Mouse (Mus musculus): Measurements from ENCODE around the gene Mettl26. TPM values are rescaled to one million over a fixed set of nuclear protein-coding genes. Genes with fewer than 3 reads are reported as not detected.

Gene Mettl26
- polyA plus RNA-seq, 1 experiment from 2014 or later: 45.7 TPM

DNA sequence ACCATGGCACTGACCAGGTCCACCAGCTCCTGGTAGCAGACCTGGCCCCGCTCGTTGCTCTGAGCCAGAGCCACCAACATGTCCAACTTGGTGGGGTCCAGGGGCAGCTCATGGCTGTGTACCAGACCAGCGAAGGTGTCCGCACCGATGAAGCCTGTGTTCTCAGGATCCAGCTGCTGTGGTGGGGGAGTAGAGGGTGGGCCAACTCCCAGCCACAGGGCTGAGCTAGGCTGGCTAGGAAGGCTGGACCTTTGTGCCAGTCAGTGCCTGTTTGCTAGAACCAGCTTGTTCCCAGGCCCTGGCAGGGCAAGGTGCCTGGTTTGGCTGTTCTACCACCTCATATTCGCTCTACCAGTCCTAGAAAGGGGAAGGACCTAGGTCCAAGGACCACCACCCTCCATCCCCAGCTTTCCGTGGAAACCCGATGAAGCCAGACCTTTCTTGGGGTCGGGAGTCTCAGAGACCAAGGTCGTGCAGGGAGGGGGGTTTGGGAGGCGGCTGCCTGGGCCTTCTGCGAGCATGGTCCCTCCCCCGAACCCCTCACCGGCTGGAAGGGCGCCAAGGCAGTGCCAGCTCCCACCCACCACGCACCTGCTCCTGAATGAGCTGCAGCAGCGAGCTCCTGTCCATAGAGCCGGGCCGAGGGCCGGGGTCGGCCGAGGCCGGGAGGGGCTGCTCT lies 38.3 kb upstream of the Mettl26 start:
- peak overlapping the region; percentile 34 for H3K4me3 ChIP-seq (ENCODE audit: low read depth, low read length)
- ATAC-seq (ENCODE audit: insufficient read depth) (no peak), DNase-seq (no peak)
- 19% methylated on average over 23 of the region's 23 CpGs for WGBS
- no peak for TF ChIP-seq CTCF (IDR thresholded peaks at IDR 0.05; ENCODE audit: low read depth)
- peak overlapping the region; percentile 30; the same call in 1 of the 2 replicates for H3K27ac ChIP-seq (ENCODE audit: low read depth)
- H3K9ac ChIP-seq: peak overlapping the region; percentile 53
- peaks cover 55% of the 10 kb centered on the region for H3K36me3 ChIP-seq (ENCODE audit: insufficient read depth)
- peaks cover 31% of the 10 kb centered on the region for H3K4me1 ChIP-seq (ENCODE audit: insufficient read depth)
- no peaks in the 10 kb centered on the region for H3K27me3 ChIP-seq (ENCODE audit: insufficient read depth, low read length)
- H3K9me3 ChIP-seq (ENCODE audit: low read depth, low read length): no peaks in the 10 kb centered on the region
- peak overlapping the region; percentile 74 for H3K4me2 ChIP-seq

DNA sequence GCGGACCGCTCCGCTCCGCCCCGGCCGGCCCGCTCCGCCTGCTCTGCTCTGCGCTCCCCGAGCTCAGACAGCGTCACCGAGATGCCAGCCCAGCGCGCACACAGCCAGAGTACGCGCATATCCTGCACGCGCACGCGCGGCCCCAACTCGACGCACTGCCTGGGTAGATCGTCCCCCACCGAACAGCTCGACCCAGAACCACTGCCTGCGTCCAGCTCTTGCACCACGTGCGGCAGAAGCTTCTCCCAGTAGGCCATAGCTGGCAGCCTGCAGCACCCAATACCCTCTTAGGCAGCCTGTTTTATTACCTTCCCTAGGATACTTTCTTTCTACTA lies 37.8 kb upstream of the Mettl26 start, which contains the start of gene Rhbdl1:
TSS of gene Rhbdl1 (minus strand) at position 220 of the 335 bp plus-strand sequence.
- Histone ChIP-seq H3K27ac (ENCODE audit: low read depth) (peak within 1 kb of the TSS; percentile 30; the same call in 1 of the 2 replicates), H3K9me3 (ENCODE audit: low read depth, low read length) (no peaks in the 10 kb centered on the region), H3K4me3 (ENCODE audit: low read depth, low read length) (peak within 1 kb of the TSS; percentile 34), H3K4me1 (ENCODE audit: insufficient read depth) (peaks cover 26% of the 10 kb centered on the region), H3K4me2 (peak within 1 kb of the TSS; percentile 74), H3K9ac (peak within 1 kb of the TSS; percentile 53), H3K36me3 (ENCODE audit: insufficient read depth) (peaks cover 55% of the 10 kb centered on the region), H3K27me3 (ENCODE audit: insufficient read depth, low read length) (no peaks in the 10 kb centered on the region)
- DNase-seq: peak; percentile 83
- peak; percentile 13; the same call in 1 of the 2 replicates for ATAC-seq (ENCODE audit: insufficient read depth)
- no peak for TF ChIP-seq CTCF (IDR thresholded peaks at IDR 0.05; ENCODE audit: low read depth)
- 2% methylated on average over 29 of the region's 29 CpGs for WGBS

DNA sequence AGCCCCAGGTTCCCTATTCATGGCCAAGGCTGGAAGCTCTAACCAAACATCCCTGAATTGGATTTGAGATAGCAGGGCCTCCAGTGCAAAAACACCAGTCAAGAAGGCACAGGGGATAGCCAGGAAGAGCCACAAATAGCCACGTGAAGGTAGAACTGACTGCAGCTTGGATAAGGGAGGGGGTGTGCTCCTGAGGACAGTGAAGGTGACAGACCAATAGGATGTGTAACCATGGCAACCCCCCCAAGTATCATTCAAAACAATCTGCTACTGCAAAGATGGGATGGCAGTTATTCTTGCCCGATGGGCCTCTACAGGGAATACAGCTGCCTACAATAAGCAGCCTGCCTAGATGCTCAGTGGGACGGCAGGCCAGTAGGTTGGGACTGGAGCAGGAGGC lies 37.3 kb upstream of the Mettl26 start:
- ATAC-seq (ENCODE audit: insufficient read depth) (no peak), DNase-seq (peak; percentile 14)
- no peak for TF ChIP-seq CTCF (IDR thresholded peaks at IDR 0.05; ENCODE audit: low read depth)
- peak overlapping the region; percentile 74 for H3K4me2 ChIP-seq
- peaks cover 59% of the 10 kb centered on the region for H3K36me3 ChIP-seq (ENCODE audit: insufficient read depth)
- no peak overlapping the region for H3K9ac ChIP-seq
- no peak overlapping the region for H3K4me3 ChIP-seq (ENCODE audit: low read depth, low read length)
- peaks cover 26% of the 10 kb centered on the region for H3K4me1 ChIP-seq (ENCODE audit: insufficient read depth)
- H3K9me3 ChIP-seq (ENCODE audit: low read depth, low read length): no peaks in the 10 kb centered on the region
- no peaks in the 10 kb centered on the region for H3K27me3 ChIP-seq (ENCODE audit: insufficient read depth, low read length)
- H3K27ac ChIP-seq (ENCODE audit: low read depth): no peak overlapping the region
- 51% methylated on average over 3 of the region's 3 CpGs for WGBS

DNA sequence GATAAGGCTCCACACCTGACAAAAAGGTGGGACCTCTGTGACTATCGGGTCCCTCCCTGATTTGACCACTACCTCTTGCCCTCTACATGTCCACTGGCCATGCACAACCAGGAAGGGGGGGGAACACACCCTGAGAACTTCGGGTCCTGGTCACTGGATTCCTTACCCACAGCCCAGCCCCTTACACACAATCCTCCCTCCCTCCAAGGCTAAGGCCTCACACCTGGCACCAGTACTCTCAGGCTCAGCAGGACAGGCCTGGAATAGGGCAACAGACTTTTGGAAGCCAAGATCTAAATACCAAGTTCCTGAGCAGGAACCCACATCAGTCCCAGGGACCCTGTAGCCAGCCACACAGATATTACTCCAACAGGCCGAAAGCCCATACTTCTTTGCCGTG lies 36.0 kb upstream of the Mettl26 start:
- H3K4me2 ChIP-seq: no peak overlapping the region
- no peak overlapping the region for H3K9ac ChIP-seq
- DNase-seq (no peak), ATAC-seq (ENCODE audit: insufficient read depth) (no peak)
- no peak overlapping the region for H3K4me3 ChIP-seq (ENCODE audit: low read depth, low read length)
- H3K36me3 ChIP-seq (ENCODE audit: insufficient read depth): peaks cover 63% of the 10 kb centered on the region
- H3K27me3 ChIP-seq (ENCODE audit: insufficient read depth, low read length): no peaks in the 10 kb centered on the region
- H3K9me3 ChIP-seq (ENCODE audit: low read depth, low read length): no peaks in the 10 kb centered on the region
- WGBS: 83% methylated on average over 4 of the region's 4 CpGs
- H3K4me1 ChIP-seq (ENCODE audit: insufficient read depth): peaks cover 31% of the 10 kb centered on the region
- no peak for TF ChIP-seq CTCF (IDR thresholded peaks at IDR 0.05; ENCODE audit: low read depth)
- H3K27ac ChIP-seq (ENCODE audit: low read depth): no peak overlapping the region

DNA sequence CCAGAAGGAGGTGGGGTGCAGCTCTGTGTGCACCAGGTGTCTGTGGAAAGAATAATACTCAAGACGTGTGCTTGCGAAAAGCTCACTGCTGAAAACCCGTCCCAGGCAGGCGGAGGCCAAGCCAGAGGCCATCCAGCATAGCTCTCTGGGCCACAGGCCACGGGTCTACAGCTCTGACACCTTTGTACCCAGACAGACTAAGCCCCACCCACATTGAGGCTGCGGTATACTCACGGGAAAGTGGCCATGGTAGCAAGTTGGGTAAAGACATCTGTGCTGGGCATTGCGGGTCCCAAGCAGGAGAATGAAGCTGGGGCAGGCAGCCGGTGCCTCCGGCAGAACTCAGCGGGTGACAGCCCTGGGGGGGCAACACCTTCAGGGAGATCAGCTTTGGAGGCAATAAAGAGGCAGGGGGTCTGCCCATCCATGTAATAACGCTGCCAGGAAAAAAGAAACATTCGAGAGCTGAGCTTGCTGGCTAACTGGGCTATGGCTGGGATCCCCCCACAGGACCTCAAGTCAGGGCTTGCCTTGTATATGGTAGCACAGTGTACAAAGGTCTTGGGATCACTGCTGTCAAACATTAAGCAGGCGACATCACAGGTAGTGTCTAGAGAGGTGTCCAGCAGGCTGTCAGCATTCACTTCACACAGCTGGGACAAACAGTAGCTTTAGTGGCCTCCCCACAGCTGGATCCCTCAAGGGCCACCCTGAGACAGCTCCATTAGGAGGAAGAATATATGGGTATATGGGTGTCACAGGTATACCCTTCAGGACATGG lies 35.2 kb upstream of the Mettl26 start:
- no peak for TF ChIP-seq CTCF (IDR thresholded peaks at IDR 0.05; ENCODE audit: low read depth)
- no peak overlapping the region for H3K27ac ChIP-seq (ENCODE audit: low read depth)
- peaks cover 24% of the 10 kb centered on the region for H3K4me1 ChIP-seq (ENCODE audit: insufficient read depth)
- no peak overlapping the region for H3K4me2 ChIP-seq
- ATAC-seq (ENCODE audit: insufficient read depth) (no peak), DNase-seq (no peak)
- 80% methylated on average over 14 of the region's 14 CpGs for WGBS
- H3K9ac ChIP-seq: no peak overlapping the region
- no peaks in the 10 kb centered on the region for H3K9me3 ChIP-seq (ENCODE audit: low read depth, low read length)
- H3K4me3 ChIP-seq (ENCODE audit: low read depth, low read length): no peak overlapping the region
- H3K27me3 ChIP-seq (ENCODE audit: insufficient read depth, low read length): no peaks in the 10 kb centered on the region
- H3K36me3 ChIP-seq (ENCODE audit: insufficient read depth): peaks cover 60% of the 10 kb centered on the region

DNA sequence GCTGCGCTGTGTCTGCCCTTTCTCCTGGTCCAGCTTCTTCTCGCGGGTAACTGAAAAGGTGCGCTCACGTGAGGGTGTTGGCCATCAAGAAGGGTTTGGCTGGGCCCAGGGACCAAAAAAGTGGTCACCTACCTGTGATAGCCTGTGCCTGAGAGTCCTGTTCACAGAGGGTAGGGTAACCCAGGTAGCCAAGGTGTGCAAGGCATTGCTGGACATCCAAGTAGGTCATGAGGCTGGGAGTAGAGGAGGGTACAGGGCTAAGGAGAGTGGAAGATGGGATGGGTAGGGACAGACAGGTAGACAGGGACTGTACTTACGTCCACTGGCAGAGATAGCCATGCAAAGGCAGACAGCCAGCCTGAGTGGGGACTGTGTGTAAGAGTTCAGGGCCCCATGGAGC lies 34.4 kb upstream of the Mettl26 start:
- peaks cover 24% of the 10 kb centered on the region for H3K4me1 ChIP-seq (ENCODE audit: insufficient read depth)
- no peak overlapping the region for H3K27ac ChIP-seq (ENCODE audit: low read depth)
- no peak overlapping the region for H3K4me2 ChIP-seq
- no peak overlapping the region for H3K4me3 ChIP-seq (ENCODE audit: low read depth, low read length)
- ATAC-seq (ENCODE audit: insufficient read depth) (no peak), DNase-seq (no peak)
- WGBS: 94% methylated on average over 6 of the region's 6 CpGs
- TF ChIP-seq CTCF (IDR thresholded peaks at IDR 0.05; ENCODE audit: low read depth): no peak
- no peaks in the 10 kb centered on the region for H3K9me3 ChIP-seq (ENCODE audit: low read depth, low read length)
- peaks cover 52% of the 10 kb centered on the region for H3K36me3 ChIP-seq (ENCODE audit: insufficient read depth)
- H3K27me3 ChIP-seq (ENCODE audit: insufficient read depth, low read length): no peaks in the 10 kb centered on the region
- H3K9ac ChIP-seq: no peak overlapping the region

DNA sequence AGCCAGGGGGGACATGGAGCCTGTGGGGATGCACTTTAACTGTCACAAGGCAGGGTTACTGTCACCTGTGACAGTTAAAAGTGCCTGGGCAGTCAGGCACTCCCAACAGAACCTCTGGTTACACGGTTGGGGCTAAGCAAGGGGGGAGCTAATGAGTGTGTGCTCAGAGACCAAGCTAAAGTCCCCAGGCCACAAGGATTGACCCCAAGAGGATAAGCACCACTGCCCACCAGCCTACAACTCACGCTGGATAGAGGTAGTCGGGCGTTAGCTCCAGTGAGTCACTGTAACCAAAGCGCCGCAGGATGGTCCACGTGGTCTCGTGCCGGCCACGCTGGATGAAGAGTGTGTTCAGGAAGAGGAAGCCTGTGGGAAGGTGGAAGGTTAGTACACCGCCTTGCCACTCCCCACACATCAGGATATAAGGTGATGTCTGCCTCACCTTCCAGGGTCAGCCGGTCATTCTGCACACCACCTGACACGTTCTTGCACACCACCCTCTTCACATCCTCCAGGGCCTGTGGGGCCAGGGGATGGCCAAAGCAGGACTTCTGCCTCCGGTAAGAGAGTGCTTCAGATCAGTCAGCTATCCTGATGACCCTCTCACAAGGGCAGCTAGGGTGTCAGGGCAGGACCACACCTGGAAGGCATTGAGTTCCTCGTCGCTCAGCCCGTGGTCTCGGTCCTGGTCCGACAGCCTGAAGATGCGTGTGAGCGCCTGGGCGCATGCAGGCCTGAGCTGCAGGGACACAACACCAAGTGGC lies 33.6 kb upstream of the Mettl26 start, which contains the start of gene Gm20683:
TSS of gene Gm20683 (minus strand) at position 647 of the 764 bp plus-strand sequence.
- Histone ChIP-seq H3K4me2 (no peak within 1 kb of the TSS), H3K36me3 (ENCODE audit: insufficient read depth) (peaks cover 51% of the 10 kb centered on the region), H3K27me3 (ENCODE audit: insufficient read depth, low read length) (no peaks in the 10 kb centered on the region), H3K4me3 (ENCODE audit: low read depth, low read length) (no peak within 1 kb of the TSS), H3K27ac (ENCODE audit: low read depth) (no peak within 1 kb of the TSS), H3K9me3 (ENCODE audit: low read depth, low read length) (no peaks in the 10 kb centered on the region), H3K9ac (no peak within 1 kb of the TSS), H3K4me1 (ENCODE audit: insufficient read depth) (peaks cover 19% of the 10 kb centered on the region)
- no peak for TF ChIP-seq CTCF (IDR thresholded peaks at IDR 0.05; ENCODE audit: low read depth)
- ATAC-seq (ENCODE audit: insufficient read depth): no peak
- WGBS: 92% methylated on average over 22 of the region's 22 CpGs
- no peak for DNase-seq
